Mouse (Mus musculus) liver, embryonic 13.5 days (tissue): Measurements from ENCODE around the gene Fancm. TPM values are rescaled to one million over a fixed set of nuclear protein-coding genes. Genes with fewer than 3 reads are reported as not detected.

Source experiments
- ATAC-seq: fragments of 200-750 bp; cut with Nextera tagmentation; 2 replicates; pipeline ENCODE4 v1.8.0; 2017; ENCODE audit warnings: low read depth, mild to moderate bottlenecking, moderate number of reproducible peaks, moderate library complexity
- DNase-seq: peaks from one replicate; pipeline ENCODE4 v3.0.0; 2022
- H3K27ac ChIP-seq: fragments of 300-500 bp; sonication (generic); 2 replicates; pipeline ENCODE4 v1.5.1; 2015; ENCODE audit warnings: moderate library complexity, mild to moderate bottlenecking, inconsistent platforms
- H3K27me3 ChIP-seq: fragments of 300-500 bp; sonication (generic); 2 replicates; pipeline ENCODE4 v1.6.1; 2015; ENCODE audit warnings: mild to moderate bottlenecking, inconsistent platforms
- H3K36me3 ChIP-seq: fragments of 300-500 bp; sonication (generic); 2 replicates; pipeline ENCODE4 v1.6.1; 2015; ENCODE audit warnings: mild to moderate bottlenecking, inconsistent platforms
- H3K4me1 ChIP-seq: fragments of 300-500 bp; sonication (generic); replicated peaks from 2 replicates; pipeline ENCODE4 v1.6.1; 2015; ENCODE audit warnings: inconsistent platforms
- H3K4me2 ChIP-seq: fragments of 300-500 bp; sonication (generic); 2 replicates; pipeline ENCODE4 v1.6.1; 2015; ENCODE audit warnings: inconsistent platforms, mild to moderate bottlenecking, moderate library complexity
- H3K4me3 ChIP-seq: fragments of 300-500 bp; sonication (generic); replicated peaks from 2 replicates; pipeline ENCODE4 v1.5.1; 2015; ENCODE audit warnings: mild to moderate bottlenecking, inconsistent platforms
- H3K9ac ChIP-seq: fragments of 300-500 bp; sonication (generic); 2 replicates; pipeline ENCODE4 v1.6.1; 2015; ENCODE audit warnings: mild to moderate bottlenecking, inconsistent platforms
- H3K9me3 ChIP-seq: fragments of 300-500 bp; sonication (generic); replicated peaks from 2 replicates; pipeline ENCODE4 v1.6.1; 2016; ENCODE audit warnings: inconsistent platforms
- WGBS: fragments of 180-500 bp; shearing (Covaris S2); methylation state at CpG from one replicate; pipeline ENCODE4 v1.1.7; 2015; ENCODE audit not compliant: insufficient replicate concordance; 5-methylcytosine and 5-hydroxymethylcytosine counted together
- polyA plus RNA-seq: library from polyadenylated mRNA; unstranded; fragments of >200 nt; fragmentation: Nextera tagmentation; extraction: Ambion mirVana; gene quantifications from 2 replicates; pipeline ENCODE4 v1.2.1, GENCODE M21; 2015

Gene Fancm
- polyA plus RNA-seq: 6.3 and 6.8 TPM in 2 replicates

DNA sequence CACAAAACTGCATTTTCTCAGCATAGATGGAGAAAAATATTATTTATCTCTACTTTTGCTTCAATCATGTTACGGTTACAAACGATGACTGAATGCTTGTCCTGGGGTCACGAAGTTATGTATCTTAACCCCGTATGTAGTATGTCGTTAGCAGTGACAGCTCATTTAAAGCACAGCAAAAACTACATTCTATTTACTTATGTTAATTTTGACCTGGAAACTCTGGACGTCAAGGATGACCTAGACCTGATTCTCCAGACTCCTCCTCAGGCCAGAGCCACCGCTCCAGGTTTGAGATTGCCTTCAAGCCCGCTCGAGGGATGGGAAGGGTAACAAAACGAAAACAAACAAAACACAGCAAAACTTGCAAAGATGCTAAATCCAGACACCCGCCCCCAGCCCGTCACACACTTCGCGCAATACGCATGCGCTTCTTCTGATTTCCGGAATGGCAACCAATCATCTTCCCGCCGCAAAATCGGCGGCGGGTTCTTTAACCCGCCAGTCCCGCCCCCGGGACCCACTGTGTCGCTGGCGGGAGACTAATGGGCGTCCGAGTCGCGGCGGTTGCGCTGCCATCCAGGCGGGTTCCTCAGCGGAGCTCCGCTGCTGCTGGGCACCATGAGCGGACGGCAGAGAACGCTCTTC is at the start of gene Fancm:
TSS of gene Fancm (plus strand) at position 519 of the 648 bp plus-strand sequence.
- peak within 1 kb of the TSS; percentile 96 for H3K4me3 ChIP-seq
- peak; percentile 49 for ATAC-seq
- no peaks in the 10 kb centered on the region for H3K9me3 ChIP-seq
- WGBS: 2% methylated on average over 39 of the region's 39 CpGs
- peak within 1 kb of the TSS; percentile 92 for H3K4me2 ChIP-seq
- H3K27me3 ChIP-seq: no peaks in the 10 kb centered on the region
- peaks cover 10% of the 10 kb centered on the region for H3K36me3 ChIP-seq
- peak within 1 kb of the TSS; percentile 93 for H3K9ac ChIP-seq
- H3K27ac ChIP-seq: peak within 1 kb of the TSS; percentile 83
- peaks cover 56% of the 10 kb centered on the region for H3K4me1 ChIP-seq
- DNase-seq: peak; percentile 87

DNA sequence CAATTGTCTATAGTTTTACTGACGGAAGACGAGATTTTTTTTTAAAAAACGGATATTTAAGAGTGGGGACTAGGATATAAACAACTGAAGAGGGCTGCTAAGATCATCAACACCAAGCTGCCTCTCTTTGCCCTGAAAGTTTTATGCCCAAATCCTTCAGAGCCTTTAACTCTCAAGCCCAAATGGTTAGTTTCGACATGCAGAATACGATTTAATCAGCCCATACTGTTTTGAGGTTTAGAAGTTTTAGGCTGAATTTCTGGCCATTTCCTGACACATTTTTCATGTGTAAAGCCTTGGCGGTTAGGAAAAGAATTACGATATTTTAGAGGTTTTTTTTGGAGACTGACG is 39.6 kb upstream of the Fancm start:
- DNase-seq: no peak
- Histone ChIP-seq H3K36me3 (no peaks in the 10 kb centered on the region), H3K4me1 (peaks cover 32% of the 10 kb centered on the region), H3K27me3 (no peaks in the 10 kb centered on the region), H3K9me3 (no peaks in the 10 kb centered on the region), H3K4me2 (peak overlapping the region; percentile 72), H3K27ac (no peak overlapping the region), H3K9ac (peak overlapping the region; percentile 97), H3K4me3 (peak overlapping the region; percentile 95)
- ATAC-seq: no peak
- WGBS: 43% methylated on average over 8 of the region's 8 CpGs

DNA sequence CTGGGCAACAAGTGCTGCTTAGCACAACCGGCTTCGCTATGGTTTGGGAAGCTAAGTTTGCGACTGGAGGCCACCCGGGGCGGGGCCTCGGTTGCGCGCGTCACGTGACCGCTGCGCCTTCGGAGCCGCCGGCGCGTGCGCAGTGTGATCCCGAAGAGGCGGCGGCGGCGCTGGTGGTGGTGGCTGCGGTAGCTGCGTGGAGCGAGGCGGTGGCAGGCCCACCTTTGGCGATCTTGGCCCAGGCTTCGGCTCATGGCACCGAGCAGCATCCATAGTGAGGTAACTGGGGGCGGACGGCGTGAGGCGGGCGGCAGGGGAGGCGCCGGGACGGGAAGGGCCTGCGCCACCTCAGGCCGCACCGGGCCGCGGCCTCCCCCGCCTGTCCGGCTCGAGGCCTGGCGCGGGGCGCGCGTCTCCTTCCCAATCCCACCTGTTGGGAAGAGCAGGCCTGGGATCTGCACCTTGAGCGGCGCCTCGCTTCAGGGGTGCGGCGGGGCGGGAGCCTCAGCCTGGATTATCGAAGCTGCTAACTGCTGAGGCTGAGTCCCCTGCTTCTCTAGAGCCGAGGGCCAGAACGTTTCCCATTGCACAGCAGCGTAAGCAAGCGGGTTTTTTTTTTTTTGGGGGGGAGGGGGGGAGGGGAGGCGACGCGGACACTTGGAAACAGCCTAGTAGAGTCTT is 39.1 kb upstream of the Fancm start, which contains the start of gene Prpf39:
TSS of gene Prpf39 (plus strand) at position 144 of the 681 bp plus-strand sequence.
- peak within 1 kb of the TSS; percentile 72 for H3K4me2 ChIP-seq
- no peaks in the 10 kb centered on the region for H3K36me3 ChIP-seq
- H3K27me3 ChIP-seq: no peaks in the 10 kb centered on the region
- H3K4me3 ChIP-seq: peak within 1 kb of the TSS; percentile 95
- H3K27ac ChIP-seq: peak within 1 kb of the TSS; percentile 93
- under 1% methylated on average over 65 of the region's 65 CpGs for WGBS
- H3K4me1 ChIP-seq: peaks cover 32% of the 10 kb centered on the region
- peak; percentile 87 for DNase-seq
- ATAC-seq: peak; percentile 90
- peak within 1 kb of the TSS; percentile 97 for H3K9ac ChIP-seq
- H3K9me3 ChIP-seq: no peaks in the 10 kb centered on the region

DNA sequence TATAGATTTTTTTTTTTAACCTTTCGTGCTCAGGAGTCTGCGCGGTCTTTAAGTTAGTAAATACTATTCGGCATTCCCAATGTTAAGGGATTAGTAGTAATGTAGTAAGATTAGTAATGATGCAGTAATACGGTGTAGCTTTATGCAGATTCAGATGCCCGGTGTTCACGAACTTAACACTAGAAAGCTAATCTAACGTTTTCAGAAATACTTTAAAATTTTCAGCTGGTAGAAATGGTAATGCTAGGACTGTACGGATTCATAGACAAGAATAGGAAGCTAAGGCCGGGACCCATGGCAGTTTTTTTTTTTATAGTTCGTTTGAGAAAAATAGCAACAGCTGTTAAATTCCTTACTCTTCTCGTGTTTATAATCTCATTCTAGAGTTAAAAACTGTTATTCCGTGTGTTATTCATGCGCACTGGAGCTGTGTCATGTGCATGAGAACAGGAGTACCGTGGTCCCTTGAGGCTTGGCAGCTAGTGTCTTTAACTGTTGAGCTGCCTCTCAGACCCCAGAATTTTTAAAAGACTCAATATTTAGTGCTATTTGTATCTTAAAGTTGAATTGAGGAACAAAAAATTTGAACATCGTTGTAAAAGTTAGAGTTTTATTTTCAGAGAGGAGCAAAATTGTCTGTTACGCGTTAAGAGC is 38.4 kb upstream of the Fancm start:
- H3K9ac ChIP-seq: peak overlapping the region; percentile 97
- peaks cover 32% of the 10 kb centered on the region for H3K4me1 ChIP-seq
- ATAC-seq: no peak
- H3K9me3 ChIP-seq: no peaks in the 10 kb centered on the region
- DNase-seq: no peak
- no peaks in the 10 kb centered on the region for H3K27me3 ChIP-seq
- peak overlapping the region; percentile 72 for H3K4me2 ChIP-seq
- H3K27ac ChIP-seq: peak overlapping the region; percentile 93
- peak overlapping the region; percentile 95 for H3K4me3 ChIP-seq
- 10% methylated on average over 18 of the region's 18 CpGs for WGBS
- H3K36me3 ChIP-seq: 0 out of 2 replicates have a peak, but pooled peaks cover 2% of the 10 kb centered on the region

DNA sequence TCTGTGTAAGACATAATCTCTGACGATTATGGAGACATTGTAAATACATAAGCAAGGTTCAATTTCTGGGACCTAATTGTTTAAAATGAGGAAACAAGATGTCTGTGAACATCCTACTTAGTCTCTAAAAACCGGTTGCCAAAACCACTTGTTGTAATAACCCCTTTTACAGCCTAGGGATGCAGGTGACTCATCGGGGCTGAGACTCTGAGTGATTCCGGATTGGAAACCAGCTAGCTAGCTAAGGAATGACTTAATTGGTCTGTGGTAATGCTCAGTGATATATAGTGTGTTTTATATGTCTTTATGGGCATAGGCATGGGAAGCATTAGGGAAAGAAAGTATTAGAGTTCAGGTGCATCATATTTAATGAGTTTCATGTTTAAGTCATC is 37.9 kb upstream of the Fancm start:
- Histone ChIP-seq H3K27ac (no peak overlapping the region), H3K9me3 (no peaks in the 10 kb centered on the region), H3K4me1 (peaks cover 32% of the 10 kb centered on the region), H3K4me3 (peak overlapping the region; percentile 95), H3K4me2 (peak overlapping the region; percentile 72), H3K36me3 (peaks cover 6% of the 10 kb centered on the region), H3K27me3 (no peaks in the 10 kb centered on the region), H3K9ac (peak overlapping the region; percentile 97)
- no peak for ATAC-seq
- DNase-seq: no peak
- 13% methylated on average over 4 of the region's 4 CpGs for WGBS

DNA sequence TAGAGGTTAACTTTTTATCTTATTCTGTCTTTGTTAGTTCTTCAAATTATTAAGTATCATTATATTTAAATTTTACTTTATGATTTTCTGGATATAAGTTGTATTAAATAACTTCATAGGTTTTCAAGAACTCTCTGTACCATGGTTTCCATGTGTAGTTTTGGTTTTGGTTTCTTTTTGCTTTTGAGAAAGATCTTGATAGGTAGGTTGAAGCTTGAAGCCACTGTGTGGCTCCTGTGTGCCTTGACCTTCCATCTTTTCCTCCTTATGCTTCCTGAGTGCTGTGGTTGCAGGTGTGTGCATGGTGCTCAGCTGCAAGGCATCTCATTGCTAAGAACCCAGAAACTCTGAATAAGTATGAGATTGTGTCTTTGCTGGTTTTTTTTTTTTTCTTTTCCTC is 26.6 kb upstream of the Fancm start:
- H3K27me3 ChIP-seq: no peaks in the 10 kb centered on the region
- H3K4me1 ChIP-seq: no peaks in the 10 kb centered on the region
- H3K27ac ChIP-seq: no peak overlapping the region
- DNase-seq (no peak), ATAC-seq (no peak)
- no peak overlapping the region for H3K4me2 ChIP-seq
- H3K4me3 ChIP-seq: no peak overlapping the region
- peaks cover 40% of the 10 kb centered on the region for H3K36me3 ChIP-seq
- no peak overlapping the region for H3K9ac ChIP-seq
- no peaks in the 10 kb centered on the region for H3K9me3 ChIP-seq

DNA sequence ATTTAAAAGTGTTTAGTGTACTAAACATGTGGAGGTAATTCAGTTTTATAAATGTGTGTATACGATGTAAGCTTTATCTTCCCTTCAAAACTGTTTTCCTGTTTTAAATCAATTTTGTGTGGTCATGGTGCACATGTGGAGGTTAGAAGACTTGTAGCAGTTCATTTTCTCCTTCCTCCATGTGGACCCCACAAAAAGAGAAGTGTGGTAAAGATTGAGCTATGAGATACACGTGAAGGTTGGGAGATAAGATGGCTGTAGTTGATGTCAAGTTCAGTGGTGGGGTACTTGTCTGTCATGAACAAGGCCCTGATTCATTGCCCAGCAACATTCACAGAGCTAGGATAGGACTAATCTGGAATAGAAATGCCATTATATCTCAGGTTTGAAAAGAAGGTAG is 17.2 kb upstream of the Fancm start:
- H3K9me3 ChIP-seq: no peaks in the 10 kb centered on the region
- no peak for ATAC-seq
- no peaks in the 10 kb centered on the region for H3K27me3 ChIP-seq
- DNase-seq: no peak
- peaks cover 67% of the 10 kb centered on the region for H3K36me3 ChIP-seq
- H3K27ac ChIP-seq: no peak overlapping the region
- no peak overlapping the region for H3K4me2 ChIP-seq
- no peak overlapping the region for H3K4me3 ChIP-seq
- no peaks in the 10 kb centered on the region for H3K4me1 ChIP-seq
- H3K9ac ChIP-seq: no peak overlapping the region
- WGBS: 37% methylated on average over 2 of the region's 2 CpGs

DNA sequence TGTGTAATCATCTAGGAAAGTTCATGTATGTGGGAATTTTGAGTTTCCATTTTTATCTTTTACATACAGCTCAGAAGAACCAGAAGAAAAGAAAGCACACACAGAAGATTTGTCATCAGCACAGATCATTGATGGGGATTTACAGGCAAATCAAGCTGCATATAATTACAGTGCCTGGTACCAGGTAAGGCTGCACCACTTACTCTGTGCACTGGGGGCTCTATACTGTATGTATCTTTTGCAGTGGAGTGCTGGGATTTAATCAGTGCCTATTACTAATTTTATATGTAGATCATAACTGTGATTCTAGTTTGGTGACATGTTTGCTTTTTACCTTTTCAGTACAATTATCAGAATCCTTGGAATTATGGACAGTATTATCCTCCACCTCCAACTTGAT is 14.3 kb upstream of the Fancm start:
- no peak overlapping the region for H3K27ac ChIP-seq
- H3K9ac ChIP-seq: no peak overlapping the region
- DNase-seq (no peak), ATAC-seq (no peak)
- H3K9me3 ChIP-seq: no peaks in the 10 kb centered on the region
- H3K4me1 ChIP-seq: no peaks in the 10 kb centered on the region
- H3K4me2 ChIP-seq: no peak overlapping the region
- H3K27me3 ChIP-seq: no peaks in the 10 kb centered on the region
- no peak overlapping the region for H3K4me3 ChIP-seq
- H3K36me3 ChIP-seq: peaks cover 70% of the 10 kb centered on the region

DNA sequence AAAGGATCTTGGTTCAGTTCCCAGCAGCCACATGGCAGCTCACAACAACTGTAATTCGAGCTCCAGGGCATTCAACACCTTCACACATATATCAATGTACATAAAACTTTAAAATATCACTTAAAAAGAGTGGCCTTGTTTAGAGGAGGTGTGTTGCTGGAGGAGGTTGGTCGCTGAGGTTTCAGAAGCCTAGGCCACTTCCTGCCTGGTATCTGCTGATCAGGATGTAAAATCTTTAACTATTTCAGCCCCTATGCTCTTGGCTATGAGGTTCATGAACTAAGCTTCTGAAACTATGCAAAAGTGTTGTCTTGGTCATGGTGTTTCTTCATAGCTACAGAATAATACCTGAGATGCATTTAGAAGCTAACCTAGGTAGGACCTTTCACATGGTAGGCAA is 10.2 kb upstream of the Fancm start:
- Histone ChIP-seq H3K4me3 (no peak overlapping the region), H3K27me3 (no peaks in the 10 kb centered on the region), H3K36me3 (peaks cover 58% of the 10 kb centered on the region), H3K27ac (no peak overlapping the region), H3K4me1 (no peaks in the 10 kb centered on the region), H3K9ac (no peak overlapping the region), H3K4me2 (no peak overlapping the region), H3K9me3 (no peaks in the 10 kb centered on the region)
- ATAC-seq: no peak
- 21% methylated on average over 2 of the region's 2 CpGs for WGBS
- DNase-seq: no peak

DNA sequence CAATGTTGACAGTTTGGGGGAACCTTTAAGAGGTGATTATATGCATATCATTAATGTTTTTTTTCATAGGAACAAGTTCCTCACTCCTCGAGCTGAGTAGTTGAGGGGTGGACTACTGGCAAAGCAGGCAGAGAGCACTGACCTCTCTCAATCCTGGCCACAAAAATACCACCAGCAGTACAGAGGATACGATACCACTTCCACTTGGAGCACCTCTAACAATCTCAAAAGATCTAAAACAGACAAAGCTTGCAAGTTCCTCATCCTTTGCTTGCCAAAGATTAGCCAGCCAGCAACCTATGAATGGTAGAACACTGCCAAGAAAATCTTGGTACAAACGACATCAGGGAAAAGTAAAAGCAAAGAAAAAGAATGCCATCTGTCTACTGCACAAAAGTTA is 9.2 kb upstream of the Fancm start:
- H3K9ac ChIP-seq: no peak overlapping the region
- H3K4me3 ChIP-seq: no peak overlapping the region
- H3K4me2 ChIP-seq: no peak overlapping the region
- ATAC-seq (no peak), DNase-seq (no peak)
- no peak overlapping the region for H3K27ac ChIP-seq
- no peaks in the 10 kb centered on the region for H3K4me1 ChIP-seq
- WGBS: 27% methylated on average over 3 of the region's 3 CpGs
- H3K9me3 ChIP-seq: no peaks in the 10 kb centered on the region
- H3K27me3 ChIP-seq: no peaks in the 10 kb centered on the region
- peaks cover 48% of the 10 kb centered on the region for H3K36me3 ChIP-seq

DNA sequence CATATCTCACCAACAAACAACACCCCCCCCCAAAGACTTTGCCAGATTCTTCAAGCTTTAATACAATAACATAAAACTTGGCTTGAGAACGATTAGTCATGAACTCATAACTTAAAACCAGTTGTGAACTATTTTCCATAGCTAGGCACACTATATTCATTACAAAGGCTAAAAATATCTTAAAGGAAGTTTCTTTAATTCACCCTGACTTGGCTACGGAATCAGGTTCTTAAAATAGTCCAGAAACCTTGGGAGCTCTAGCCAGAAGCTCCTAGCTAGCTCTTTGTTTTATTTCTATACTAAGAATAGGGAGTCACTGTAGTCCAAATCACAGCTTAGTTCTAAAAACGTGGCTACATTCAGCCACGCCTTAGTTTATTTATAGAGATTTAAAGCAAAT is 7.0 kb upstream of the Fancm start:
- WGBS: 68% methylated on average over 4 of the region's 4 CpGs
- Histone ChIP-seq H3K4me1 (peaks cover 16% of the 10 kb centered on the region), H3K36me3 (peaks cover 35% of the 10 kb centered on the region)

More for the DNA sequence above, 7.0 kb upstream of the Fancm start:
- H3K4me2 ChIP-seq: no peak overlapping the region
- no peak overlapping the region for H3K27ac ChIP-seq
- ATAC-seq (no peak), DNase-seq (no peak)
- no peak overlapping the region for H3K9ac ChIP-seq
- H3K4me3 ChIP-seq: no peak overlapping the region
- no peaks in the 10 kb centered on the region for H3K9me3 ChIP-seq
- H3K27me3 ChIP-seq: no peaks in the 10 kb centered on the region
